Comparison of ENCODE assay signal across 8 mouse cellular contexts in the genomic region with DNA sequence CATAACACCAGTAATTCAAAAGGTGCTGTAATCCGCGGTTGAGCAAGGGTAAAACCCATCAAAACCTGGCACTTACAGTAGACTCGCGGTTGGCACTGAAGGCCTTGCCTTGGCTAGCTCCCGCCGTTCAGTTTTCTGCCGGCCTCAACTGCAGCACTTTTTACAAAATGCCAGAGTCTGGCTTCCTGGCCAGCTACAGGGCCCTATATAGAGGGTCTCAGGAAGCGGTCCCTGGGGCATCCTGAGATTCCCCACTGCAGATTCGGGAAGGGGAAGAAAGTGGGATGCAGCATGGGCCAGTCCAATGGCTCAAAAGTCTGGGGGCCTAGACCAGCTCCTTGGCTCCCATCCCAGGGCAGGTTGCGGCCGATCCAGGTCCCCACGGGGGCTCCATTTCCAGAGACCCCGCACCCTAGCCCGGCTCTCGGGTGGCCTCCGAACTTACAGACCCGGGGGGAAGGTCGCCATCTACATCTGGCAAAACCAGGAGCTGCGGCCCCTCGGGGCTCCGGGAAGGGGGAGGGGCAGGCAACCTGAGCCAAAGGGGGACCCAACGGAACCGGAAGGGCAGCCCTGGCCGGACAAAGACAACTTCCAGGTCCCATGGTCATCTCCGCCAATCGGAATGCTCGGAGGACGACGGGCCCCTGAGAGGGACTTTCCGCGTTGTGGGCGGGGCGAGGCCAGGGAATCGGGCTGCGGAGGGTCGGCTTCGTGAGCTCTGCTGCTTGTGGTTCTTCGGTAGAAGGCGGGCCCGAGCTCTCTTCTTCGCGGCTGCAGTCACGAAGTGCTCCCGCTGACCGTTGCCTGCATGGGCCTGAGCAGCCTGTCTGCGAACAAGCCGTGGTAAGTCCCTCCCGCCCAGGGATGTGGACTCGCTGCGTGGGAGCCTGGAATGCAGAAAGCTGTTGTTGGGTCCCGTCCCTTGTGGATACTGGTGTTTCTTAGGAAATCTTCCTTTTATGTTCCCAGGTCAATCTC. TPM values are rescaled to one million over a fixed set of nuclear protein-coding genes. Genes with fewer than 3 reads are reported as not detected.
DNase-seq lines count a peak whose midpoint lies in the region; ATAC-seq lines count a peak whose summit lies in the region.

Zbtb26 (minus strand) TSS at position 525 of the 981 bp plus-strand sequence.
Zbtb6 (minus strand) TSS at position 561 of the 981 bp plus-strand sequence.
Rabgap1 (plus strand) TSS at position 669 of the 981 bp plus-strand sequence.

- peak within 1 kb of the TSS; percentile 92 for H3K9ac ChIP-seq in hindbrain, embryonic 16.5 days (ENCODE audit: low read depth, low read length)

- H3K9me3 ChIP-seq in hindbrain, embryonic 16.5 days (ENCODE audit: control insufficient read depth, low read length): no peaks in the 10 kb centered on the region

- peak within 1 kb of the TSS; percentile 90 for H3K27ac ChIP-seq in hindbrain, embryonic 16.5 days (ENCODE audit: low read depth, low read length)

- peak; percentile 99 for ATAC-seq in hindbrain, embryonic 16.5 days

- H3K4me1 ChIP-seq in hindbrain, embryonic 16.5 days (ENCODE audit: control insufficient read depth, insufficient read depth, low read depth, low read length): peaks cover 13% of the 10 kb centered on the region

- no peaks in the 10 kb centered on the region for H3K27me3 ChIP-seq in hindbrain, embryonic 16.5 days (replicated peaks; ENCODE audit: control insufficient read depth, insufficient read depth, low read length)

- peak; percentile 98 for DNase-seq in ZHBTc4 (ENCODE audit: low read depth, low spot score)
- peak; percentile 92 to 94 for DNase-seq in cerebellum, postnatal 4 days (ENCODE audit: low spot score in 2 of 2)
- peak; percentile 95 for DNase-seq in gastrocnemius, adult 18-20 months (ENCODE audit: low spot score)
- peak; percentile 97 for DNase-seq in left cerebral cortex, adult 18-20 months (ENCODE audit: low spot score in 2 of 2)
- peak; percentile 97 for DNase-seq in lung, postnatal 4 days
- DNase-seq in retina, postnatal 1 day: peak; percentile 98
- peak; percentile 95 for DNase-seq in thymus, postnatal 4 days

- peak within 1 kb of the TSS; percentile 87 for H3K4me2 ChIP-seq in hindbrain, embryonic 16.5 days (ENCODE audit: low read length)

- H3K4me3 ChIP-seq in hindbrain, embryonic 16.5 days (ENCODE audit: low read length): peak within 1 kb of the TSS; percentile 90

- no peaks in the 10 kb centered on the region for H3K36me3 ChIP-seq in hindbrain, embryonic 16.5 days (ENCODE audit: control insufficient read depth, insufficient read depth, low read length)

- under 1% methylated on average over 50 of the region's 51 CpGs for WGBS in hindbrain, embryonic 16.5 days

RNA-seq across cellular contexts. Expression of gene Zbtb26, which starts in this region (rescaled TPM):
- total RNA-seq in gastrocnemius, adult 18-20 months (2021): 1 to 10 TPM; 3.1 to 4.1 TPM
- 6.0 and 7.3 TPM in 2 replicates for polyA plus RNA-seq in hindbrain, embryonic 16.5 days (2015; fragmentation: Nextera tagmentation; extraction: Ambion mirVana)
- 10 to 100 TPM; 11.0 to 11.7 TPM for total RNA-seq in left cerebral cortex, adult 18-20 months (2021)

RNA-seq across cellular contexts. Expression of gene Zbtb6, which starts in this region (rescaled TPM):
- 1 to 10 TPM; 2.9 to 3.4 TPM for total RNA-seq in gastrocnemius, adult 18-20 months (2021)
- polyA plus RNA-seq in hindbrain, embryonic 16.5 days (2015; fragmentation: Nextera tagmentation; extraction: Ambion mirVana): 12.8 and 14.4 TPM in 2 replicates
- total RNA-seq in left cerebral cortex, adult 18-20 months (2021): 10 to 100 TPM; 13.6 TPM

RNA-seq across cellular contexts. Expression of gene Rabgap1, which starts in this region (rescaled TPM):
- 10 to 100 TPM; 30.5 to 32.3 TPM for total RNA-seq in gastrocnemius, adult 18-20 months (2021)
- polyA plus RNA-seq in hindbrain, embryonic 16.5 days (2015; fragmentation: Nextera tagmentation; extraction: Ambion mirVana): 45.5 and 49.2 TPM in 2 replicates
- 10 to 100 TPM; 89.6 to 97.1 TPM for total RNA-seq in left cerebral cortex, adult 18-20 months (2021)

Comparison
In these comparisons a context has a peak if more than half of its experiments do, and no peak if none do; other contexts are left out.
1. Peak in every context shown above with its lines: DNase-seq, ATAC-seq, H3K4me3 ChIP-seq and H3K27ac ChIP-seq.